ENCODE assay signal across 25 mouse cellular contexts in the genomic region with DNA sequence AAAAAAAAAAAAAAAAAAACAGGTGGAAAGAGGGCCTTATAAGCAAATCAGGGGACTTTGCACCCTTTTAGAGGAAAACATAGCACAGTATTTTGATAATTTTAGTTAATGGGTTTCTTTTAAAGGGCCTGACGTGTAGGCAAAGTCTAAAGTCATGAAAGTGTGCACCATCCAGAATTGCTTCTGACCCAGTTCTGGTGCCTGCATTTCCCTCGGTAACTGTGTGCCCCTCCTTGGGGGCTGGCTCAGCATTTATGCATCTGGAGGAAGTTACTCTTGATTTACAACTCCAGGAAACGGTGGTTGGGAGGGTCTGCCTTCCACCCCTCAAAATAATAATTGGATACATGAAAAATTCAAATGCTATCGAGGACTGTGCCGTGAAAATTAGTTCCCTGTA. TPM values are rescaled to one million over a fixed set of nuclear protein-coding genes. Genes with fewer than 3 reads are reported as not detected.
A peak's percentile ranks its signal among the peaks of the same experiment; 100 is the strongest.
DNase-seq lines count a peak whose midpoint lies in the region; ATAC-seq and TF ChIP-seq lines count a peak whose summit lies in the region.
"Had no signal": no experiment of that assay in that cellular context is flagged by ENCODE, and none has a peak within 500 bp of the region (broad histone marks: within the 10 kb centered on the region; RNA-seq: fewer than 3 reads in every experiment).

No protein-coding gene starts in this region.

- H3K27me3 ChIP-seq in heart, embryonic 13.5 days (replicated peaks) = no peaks in the 10 kb centered on the region
- H3K27me3 ChIP-seq in heart, embryonic 10.5 days (ENCODE audit: insufficient read depth, poor library complexity, severe bottlenecking) = no peaks in the 10 kb centered on the region
- H3K27me3 ChIP-seq in embryonic facial prominence, embryonic 13.5 days = no peaks in the 10 kb centered on the region
- H3K27me3 ChIP-seq in kidney, postnatal 0 days (ENCODE audit: insufficient read depth, low read length) = no peaks in the 10 kb centered on the region
- H3K27me3 ChIP-seq in limb, embryonic 12.5 days = no peaks in the 10 kb centered on the region
- H3K27me3 ChIP-seq: forebrain, embryonic 13.5 days; liver, embryonic 13.5 days; midbrain, embryonic 13.5 days; neural tube, embryonic 12.5 days had no signal

- peaks cover 24% of the 10 kb centered on the region for H3K4me1 ChIP-seq in heart, embryonic 13.5 days
- peaks cover 4% of the 10 kb centered on the region; the same call in 1 of the 2 replicates for H3K4me1 ChIP-seq in heart, embryonic 10.5 days
- peaks cover 18% of the 10 kb centered on the region for H3K4me1 ChIP-seq in embryonic facial prominence, embryonic 13.5 days
- H3K4me1 ChIP-seq in kidney, postnatal 0 days (replicated peaks; ENCODE audit: insufficient read depth, low read length) = no peaks in the 10 kb centered on the region
- peaks cover 26% of the 10 kb centered on the region for H3K4me1 ChIP-seq in limb, embryonic 12.5 days (replicated peaks)
- H3K4me1 ChIP-seq: liver, embryonic 13.5 days; neural tube, embryonic 12.5 days had no signal

- DNase-seq in heart, embryonic 10.5 days (ENCODE audit: low spot score) = no peak
- no peak for DNase-seq in kidney, postnatal 0 days (ENCODE audit: low spot score)
- DNase-seq in layer of hippocampus, adult 9-10 months (ENCODE audit: low spot score) = no peak
- DNase-seq in adrenal gland, postnatal 25 days = no peak
- no peak for DNase-seq in adrenal gland, adult (ENCODE audit: inconsistent age in 2 of 2, low spot score in 1 of 2)
- DNase-seq: cerebellum, adult 11 months; cerebellum, adult 9-11 months; heart, postnatal 10 days; left cerebral cortex, postnatal 4 days; liver, embryonic 13.5 days; lung, adult 2 months; lung, postnatal 14 days; right cerebral cortex, postnatal 14 days; thymus, postnatal 25 days had no signal

- no peak for ATAC-seq in heart, embryonic 13.5 days (ENCODE audit: extremely low read depth, insufficient number of reproducible peaks, low FRiP score, low TSS enrichment)
- no peak for ATAC-seq in embryonic facial prominence, embryonic 13.5 days (ENCODE audit: insufficient number of reproducible peaks, insufficient read depth, low FRiP score, low TSS enrichment, low read depth)
- ATAC-seq in kidney, postnatal 0 days (replicated peaks; ENCODE audit: low FRiP score, low read depth) = no peak
- no peak for ATAC-seq in limb, embryonic 12.5 days (ENCODE audit: insufficient number of reproducible peaks, insufficient read depth, low FRiP score, low TSS enrichment, low read depth)
- ATAC-seq: CD4-positive, CD25-positive, alpha-beta regulatory T cell, adult 4 months; forebrain, embryonic 13.5 days; midbrain, embryonic 13.5 days had no signal

- 0 out of 2 replicates have a peak overlapping the region, but pooled peaks have one; percentile 8 for H3K27ac ChIP-seq in heart, embryonic 13.5 days (replicated peaks)
- no peak overlapping the region for H3K27ac ChIP-seq in heart, embryonic 10.5 days
- H3K27ac ChIP-seq in embryonic facial prominence, embryonic 13.5 days = peak overlapping the region; percentile 44; the same call in 1 of the 2 replicates
- 0 out of 2 replicates have a peak overlapping the region, but pooled peaks have one; percentile 6 for H3K27ac ChIP-seq in kidney, postnatal 0 days
- H3K27ac ChIP-seq in limb, embryonic 12.5 days = peak overlapping the region; percentile 66; the same call in 1 of the 2 replicates
- H3K27ac ChIP-seq: forebrain, embryonic 13.5 days; left cerebral cortex, adult 2 months; liver, embryonic 13.5 days; midbrain, embryonic 13.5 days; neural tube, embryonic 12.5 days had no signal

- H3K9me3 ChIP-seq in heart, embryonic 13.5 days = no peaks in the 10 kb centered on the region
- no peaks in the 10 kb centered on the region for H3K9me3 ChIP-seq in heart, embryonic 10.5 days
- no peaks in the 10 kb centered on the region for H3K9me3 ChIP-seq in embryonic facial prominence, embryonic 13.5 days
- no peaks in the 10 kb centered on the region for H3K9me3 ChIP-seq in kidney, postnatal 0 days (replicated peaks; ENCODE audit: low read length)
- H3K9me3 ChIP-seq in limb, embryonic 12.5 days = no peaks in the 10 kb centered on the region
- H3K9me3 ChIP-seq: forebrain, embryonic 13.5 days; liver, embryonic 13.5 days; midbrain, embryonic 13.5 days; neural tube, embryonic 12.5 days had no signal

- no peak overlapping the region for H3K4me2 ChIP-seq in heart, embryonic 13.5 days
- peak overlapping the region; percentile 5; the same call in 1 of the 2 replicates for H3K4me2 ChIP-seq in embryonic facial prominence, embryonic 13.5 days
- H3K4me2 ChIP-seq in kidney, postnatal 0 days (ENCODE audit: low read length) = 0 out of 2 replicates have a peak overlapping the region, but pooled peaks have one; percentile 0
- H3K4me2 ChIP-seq in limb, embryonic 12.5 days = 0 out of 2 replicates have a peak overlapping the region, but pooled peaks have one; percentile 3
- H3K4me2 ChIP-seq: forebrain, embryonic 13.5 days; heart, embryonic 11.5 days; liver, embryonic 13.5 days; midbrain, embryonic 13.5 days; neural tube, embryonic 12.5 days had no signal

- H3K36me3 ChIP-seq in heart, embryonic 13.5 days = no peaks in the 10 kb centered on the region
- no peaks in the 10 kb centered on the region for H3K36me3 ChIP-seq in heart, embryonic 10.5 days
- H3K36me3 ChIP-seq in embryonic facial prominence, embryonic 13.5 days = no peaks in the 10 kb centered on the region
- H3K36me3 ChIP-seq in kidney, postnatal 0 days (ENCODE audit: insufficient read depth, low read length) = no peaks in the 10 kb centered on the region
- no peaks in the 10 kb centered on the region for H3K36me3 ChIP-seq in limb, embryonic 12.5 days
- H3K36me3 ChIP-seq: liver, embryonic 13.5 days; midbrain, embryonic 13.5 days; neural tube, embryonic 12.5 days had no signal

- H3K9ac ChIP-seq in heart, embryonic 13.5 days = no peak overlapping the region
- H3K9ac ChIP-seq in embryonic facial prominence, embryonic 13.5 days = no peak overlapping the region
- no peak overlapping the region for H3K9ac ChIP-seq in kidney, postnatal 0 days (ENCODE audit: low read depth, low read length)
- no peak overlapping the region for H3K9ac ChIP-seq in limb, embryonic 12.5 days (replicated peaks)
- H3K9ac ChIP-seq: forebrain, embryonic 13.5 days; liver, embryonic 13.5 days; midbrain, embryonic 13.5 days; neural tube, embryonic 12.5 days had no signal

- 61% methylated on average over 5 of the region's 5 CpGs for WGBS in heart, embryonic 13.5 days
- WGBS in heart, embryonic 10.5 days = 74% methylated on average over 5 of the region's 5 CpGs
- WGBS in embryonic facial prominence, embryonic 13.5 days = 23% methylated on average over 5 of the region's 5 CpGs
- WGBS in kidney, postnatal 0 days = 23% methylated on average over 5 of the region's 5 CpGs
- 21% methylated on average over 5 of the region's 5 CpGs for WGBS in limb, embryonic 12.5 days

- H3K4me3 ChIP-seq in heart, embryonic 13.5 days = no peak overlapping the region
- no peak overlapping the region for H3K4me3 ChIP-seq in heart, embryonic 10.5 days
- no peak overlapping the region for H3K4me3 ChIP-seq in embryonic facial prominence, embryonic 13.5 days
- H3K4me3 ChIP-seq in kidney, postnatal 0 days (replicated peaks; ENCODE audit: low read depth, low read length) = no peak overlapping the region
- H3K4me3 ChIP-seq in limb, embryonic 12.5 days (replicated peaks) = no peak overlapping the region
- H3K4me3 ChIP-seq: forebrain, embryonic 13.5 days; left cerebral cortex, adult 2 months; liver, embryonic 13.5 days; midbrain, embryonic 13.5 days; neural tube, embryonic 12.5 days had no signal

- TF ChIP-seq CTCF in kidney, postnatal 0 days (IDR thresholded peaks at IDR 0.05; ENCODE audit: low read depth) = no peak

RNA-seq across cellular contexts. Expression of a gene that starts 58.0 kb away (rescaled TPM):
- 4.6 and 4.9 TPM in 2 replicates for polyA plus RNA-seq in heart, embryonic 13.5 days (2015; fragmentation: Nextera tagmentation; extraction: Ambion mirVana)
- 4.6 and 4.8 TPM in 2 replicates for polyA plus RNA-seq in heart, embryonic 10.5 days (2016; fragmentation: Nextera tagmentation; extraction: Ambion mirVana)
- polyA plus RNA-seq in embryonic facial prominence, embryonic 13.5 days (2015; fragmentation: Nextera tagmentation; extraction: Ambion mirVana) = 14.4 and 17.9 TPM in 2 replicates
- polyA plus RNA-seq in kidney, postnatal 0 days (2015; fragmentation: Nextera tagmentation; extraction: Ambion mirVana) = 7.8 and 8.8 TPM in 2 replicates
- polyA plus RNA-seq in limb, embryonic 12.5 days (2016; fragmentation: Nextera tagmentation; extraction: Ambion mirVana) = 7.0 and 8.2 TPM in 2 replicates
- 3.7 and 5.9 TPM in 2 replicates for total RNA-seq in adrenal gland, postnatal 25 days (2021)
- total RNA-seq: granulocyte monocyte progenitor cell, adult 5-6 weeks; megakaryocyte progenitor cell, adult 5-6 weeks had no signal
